Mouse (Mus musculus): ENCODE measurements around the gene Tcam1. TPM values are rescaled to one million over a fixed set of nuclear protein-coding genes. Genes with fewer than 3 reads are reported as not detected.

The Tcam1 gene
- polyA plus RNA-seq, 1 experiment from 2014 or later: not detected

DNA sequence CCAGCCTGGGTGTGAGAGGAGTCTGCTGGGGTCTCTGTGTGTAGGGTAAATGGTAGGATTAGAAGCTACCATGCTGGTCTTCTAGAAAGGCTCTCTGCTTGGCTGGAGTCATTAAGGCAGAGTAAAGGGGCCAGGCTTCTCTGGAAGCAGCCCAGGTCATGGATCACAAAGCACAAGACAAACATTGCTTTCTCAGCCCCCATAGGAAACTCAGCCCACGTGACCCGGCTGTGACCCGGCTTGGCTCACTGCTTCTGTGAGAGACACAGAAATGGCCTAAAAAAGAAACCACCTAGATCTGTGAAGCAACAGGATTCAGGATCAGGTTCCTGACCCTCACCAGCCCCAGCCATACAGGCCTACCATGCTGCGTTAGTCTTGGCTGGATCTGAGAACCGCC, 48.4 kb downstream of the Tcam1 start:
- H3K27me3 ChIP-seq (ENCODE audit: control insufficient read depth, insufficient read depth, low read length): no peaks in the 10 kb centered on the region
- 92% methylated on average over 5 of the region's 5 CpGs for WGBS
- H3K4me1 ChIP-seq (ENCODE audit: control insufficient read depth, insufficient read depth, low read length): no peaks in the 10 kb centered on the region
- H3K4me2 ChIP-seq (ENCODE audit: low read depth, low read length): no peak overlapping the region
- H3K36me3 ChIP-seq (ENCODE audit: control insufficient read depth, insufficient read depth, low read length): no peaks in the 10 kb centered on the region
- no peak overlapping the region for H3K27ac ChIP-seq (ENCODE audit: low read depth, low read length)
- no peak overlapping the region for H3K4me3 ChIP-seq (ENCODE audit: low read depth, low read length)
- no peaks in the 10 kb centered on the region for H3K9me3 ChIP-seq (ENCODE audit: control insufficient read depth, low read length)
- no peak for ATAC-seq (ENCODE audit: low read depth)
- no peak overlapping the region for H3K9ac ChIP-seq (replicated peaks; ENCODE audit: low read depth, low read length)

GRCm38 (mm10) chr11:106325566-106326206, 49.2 kb downstream of the Tcam1 start:
- Histone ChIP-seq H3K4me3 (ENCODE audit: low read depth, low read length) (no peak overlapping the region), H3K9ac (replicated peaks; ENCODE audit: low read depth, low read length) (no peak overlapping the region), H3K9me3 (ENCODE audit: control insufficient read depth, low read length) (no peaks in the 10 kb centered on the region), H3K4me2 (ENCODE audit: low read depth, low read length) (no peak overlapping the region), H3K4me1 (ENCODE audit: control insufficient read depth, insufficient read depth, low read length) (no peaks in the 10 kb centered on the region), H3K27ac (ENCODE audit: low read depth, low read length) (no peak overlapping the region), H3K27me3 (ENCODE audit: control insufficient read depth, insufficient read depth, low read length) (no peaks in the 10 kb centered on the region), H3K36me3 (ENCODE audit: control insufficient read depth, insufficient read depth, low read length) (no peaks in the 10 kb centered on the region)
- 72% methylated on average over 8 of the region's 8 CpGs for WGBS
- no peak for ATAC-seq (ENCODE audit: low read depth)

DNA sequence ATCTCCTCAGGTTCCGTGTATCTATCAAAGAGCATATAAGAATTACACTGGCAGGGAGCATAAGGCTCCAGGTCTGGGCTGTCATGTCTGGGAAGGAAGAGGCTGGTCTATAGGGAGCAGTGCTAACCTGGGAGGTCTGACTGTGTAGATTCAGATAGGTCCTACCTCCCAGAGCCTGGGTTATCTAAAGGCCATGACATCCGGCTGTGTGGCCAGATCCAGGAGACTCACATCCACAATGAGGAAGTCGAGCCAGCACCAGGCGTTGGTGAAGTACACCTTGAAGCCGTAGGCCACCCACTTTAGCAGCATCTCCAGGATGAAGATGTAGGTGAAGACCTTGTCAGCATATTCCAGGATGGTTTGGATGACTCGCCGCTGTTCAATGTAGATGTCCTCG, 50.0 kb downstream of the Tcam1 start:
- no peaks in the 10 kb centered on the region for H3K27me3 ChIP-seq (ENCODE audit: control insufficient read depth, insufficient read depth, low read length)
- H3K27ac ChIP-seq (ENCODE audit: low read depth, low read length): no peak overlapping the region
- H3K4me2 ChIP-seq (ENCODE audit: low read depth, low read length): no peak overlapping the region
- H3K4me1 ChIP-seq (ENCODE audit: control insufficient read depth, insufficient read depth, low read length): no peaks in the 10 kb centered on the region
- no peak for ATAC-seq (ENCODE audit: low read depth)
- WGBS: 89% methylated on average over 8 of the region's 8 CpGs
- H3K9ac ChIP-seq (replicated peaks; ENCODE audit: low read depth, low read length): no peak overlapping the region
- no peaks in the 10 kb centered on the region for H3K9me3 ChIP-seq (ENCODE audit: control insufficient read depth, low read length)
- no peaks in the 10 kb centered on the region for H3K36me3 ChIP-seq (ENCODE audit: control insufficient read depth, insufficient read depth, low read length)
- no peak overlapping the region for H3K4me3 ChIP-seq (ENCODE audit: low read depth, low read length)

- Histone ChIP-seq H3K27ac (ENCODE audit: low read depth, low read length) (no peak overlapping the region), H3K27me3 (ENCODE audit: control insufficient read depth, insufficient read depth, low read length) (no peaks in the 10 kb centered on the region), H3K4me2 (ENCODE audit: low read depth, low read length) (no peak overlapping the region), H3K9ac (replicated peaks; ENCODE audit: low read depth, low read length) (no peak overlapping the region), H3K4me1 (ENCODE audit: control insufficient read depth, insufficient read depth, low read length) (no peaks in the 10 kb centered on the region), H3K36me3 (ENCODE audit: control insufficient read depth, insufficient read depth, low read length) (no peaks in the 10 kb centered on the region), H3K4me3 (ENCODE audit: low read depth, low read length) (no peak overlapping the region), H3K9me3 (ENCODE audit: control insufficient read depth, low read length) (no peaks in the 10 kb centered on the region)
- no peak for ATAC-seq (ENCODE audit: low read depth)
- WGBS: 75% methylated on average over 5 of the region's 5 CpGs
Observed at GRCm38 (mm10) chr11:106328521-106328920, 52.0 kb downstream of the Tcam1 start.

- no peak overlapping the region for H3K4me3 ChIP-seq (ENCODE audit: low read depth, low read length)
- no peaks in the 10 kb centered on the region for H3K27me3 ChIP-seq (ENCODE audit: control insufficient read depth, insufficient read depth, low read length)
- no peaks in the 10 kb centered on the region for H3K9me3 ChIP-seq (ENCODE audit: control insufficient read depth, low read length)
- WGBS: 77% methylated on average over 6 of the region's 6 CpGs
- no peaks in the 10 kb centered on the region for H3K36me3 ChIP-seq (ENCODE audit: control insufficient read depth, insufficient read depth, low read length)
- no peak for ATAC-seq (ENCODE audit: low read depth)
- H3K27ac ChIP-seq (ENCODE audit: low read depth, low read length): no peak overlapping the region
- H3K4me2 ChIP-seq (ENCODE audit: low read depth, low read length): no peak overlapping the region
- no peak overlapping the region for H3K9ac ChIP-seq (replicated peaks; ENCODE audit: low read depth, low read length)
- no peaks in the 10 kb centered on the region for H3K4me1 ChIP-seq (ENCODE audit: control insufficient read depth, insufficient read depth, low read length)
Observed at GRCm38 (mm10) chr11:106329128-106329527, 52.7 kb downstream of the Tcam1 start.

DNA sequence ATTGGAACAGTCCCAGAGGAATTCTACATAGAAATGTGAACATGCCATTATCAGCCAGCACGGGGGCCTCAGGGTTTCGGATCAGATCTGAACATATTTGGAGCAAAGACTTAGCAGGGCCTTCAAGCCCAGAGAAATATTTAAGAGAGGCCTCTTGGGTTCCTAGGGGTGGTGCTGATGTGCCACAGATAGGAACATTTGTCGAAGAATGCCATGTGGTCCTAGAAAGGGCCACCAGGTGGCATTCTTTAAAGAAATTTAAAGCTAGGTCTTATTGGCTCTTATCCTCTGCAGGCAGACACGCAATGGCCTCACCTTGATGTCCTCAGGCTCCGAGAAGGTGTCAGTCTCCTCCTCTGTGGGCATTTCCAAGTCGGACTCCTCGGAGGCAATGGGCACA, 53.2 kb downstream of the Tcam1 start:
- Histone ChIP-seq H3K9ac (replicated peaks; ENCODE audit: low read depth, low read length) (no peak overlapping the region), H3K27me3 (ENCODE audit: control insufficient read depth, insufficient read depth, low read length) (no peaks in the 10 kb centered on the region), H3K4me2 (ENCODE audit: low read depth, low read length) (no peak overlapping the region), H3K27ac (ENCODE audit: low read depth, low read length) (no peak overlapping the region), H3K4me1 (ENCODE audit: control insufficient read depth, insufficient read depth, low read length) (no peaks in the 10 kb centered on the region), H3K4me3 (ENCODE audit: low read depth, low read length) (no peak overlapping the region), H3K36me3 (ENCODE audit: control insufficient read depth, insufficient read depth, low read length) (no peaks in the 10 kb centered on the region), H3K9me3 (ENCODE audit: control insufficient read depth, low read length) (no peaks in the 10 kb centered on the region)
- 73% methylated on average over 7 of the region's 7 CpGs for WGBS
- ATAC-seq (ENCODE audit: low read depth): no peak

GRCm38 (mm10) chr11:106332458-106332857, 56.0 kb downstream of the Tcam1 start:
- no peak overlapping the region for H3K27ac ChIP-seq (ENCODE audit: low read depth, low read length)
- no peaks in the 10 kb centered on the region for H3K9me3 ChIP-seq (ENCODE audit: control insufficient read depth, low read length)
- H3K27me3 ChIP-seq (ENCODE audit: control insufficient read depth, insufficient read depth, low read length): no peaks in the 10 kb centered on the region
- no peak overlapping the region for H3K4me2 ChIP-seq (ENCODE audit: low read depth, low read length)
- ATAC-seq (ENCODE audit: low read depth): no peak
- no peak overlapping the region for H3K9ac ChIP-seq (replicated peaks; ENCODE audit: low read depth, low read length)
- WGBS: 52% methylated on average over 4 of the region's 4 CpGs
- no peaks in the 10 kb centered on the region for H3K36me3 ChIP-seq (ENCODE audit: control insufficient read depth, insufficient read depth, low read length)
- H3K4me3 ChIP-seq (ENCODE audit: low read depth, low read length): no peak overlapping the region
- no peaks in the 10 kb centered on the region for H3K4me1 ChIP-seq (ENCODE audit: control insufficient read depth, insufficient read depth, low read length)

DNA sequence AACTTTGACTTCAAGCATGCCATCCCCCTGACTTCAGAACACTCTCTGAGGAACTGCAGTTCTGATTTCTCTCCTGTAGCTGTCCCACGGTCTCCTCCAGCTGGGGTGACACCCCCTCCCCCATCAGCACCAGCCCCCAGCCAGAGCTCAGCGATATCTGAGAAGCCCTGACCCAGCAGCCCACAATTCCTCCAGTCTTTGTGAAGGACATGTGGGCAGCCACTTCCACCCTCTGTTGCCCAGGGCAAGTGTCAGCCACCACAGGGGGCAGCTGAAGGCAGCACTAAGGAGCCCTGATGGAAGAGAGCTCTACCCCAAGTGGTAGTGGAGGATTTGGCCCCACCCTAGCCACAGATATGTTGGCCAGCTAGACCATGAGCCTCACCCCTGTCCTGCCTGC, 57.6 kb downstream of the Tcam1 start:
- WGBS: 18% methylated on average over 2 of the region's 2 CpGs
- H3K4me1 ChIP-seq (ENCODE audit: control insufficient read depth, insufficient read depth, low read length): no peaks in the 10 kb centered on the region
- no peaks in the 10 kb centered on the region for H3K36me3 ChIP-seq (ENCODE audit: control insufficient read depth, insufficient read depth, low read length)
- no peaks in the 10 kb centered on the region for H3K9me3 ChIP-seq (ENCODE audit: control insufficient read depth, low read length)
- no peak overlapping the region for H3K4me3 ChIP-seq (ENCODE audit: low read depth, low read length)
- H3K4me2 ChIP-seq (ENCODE audit: low read depth, low read length): no peak overlapping the region
- no peak for ATAC-seq (ENCODE audit: low read depth)
- no peak overlapping the region for H3K27ac ChIP-seq (ENCODE audit: low read depth, low read length)
- H3K27me3 ChIP-seq (ENCODE audit: control insufficient read depth, insufficient read depth, low read length): no peaks in the 10 kb centered on the region
- no peak overlapping the region for H3K9ac ChIP-seq (replicated peaks; ENCODE audit: low read depth, low read length)

DNA sequence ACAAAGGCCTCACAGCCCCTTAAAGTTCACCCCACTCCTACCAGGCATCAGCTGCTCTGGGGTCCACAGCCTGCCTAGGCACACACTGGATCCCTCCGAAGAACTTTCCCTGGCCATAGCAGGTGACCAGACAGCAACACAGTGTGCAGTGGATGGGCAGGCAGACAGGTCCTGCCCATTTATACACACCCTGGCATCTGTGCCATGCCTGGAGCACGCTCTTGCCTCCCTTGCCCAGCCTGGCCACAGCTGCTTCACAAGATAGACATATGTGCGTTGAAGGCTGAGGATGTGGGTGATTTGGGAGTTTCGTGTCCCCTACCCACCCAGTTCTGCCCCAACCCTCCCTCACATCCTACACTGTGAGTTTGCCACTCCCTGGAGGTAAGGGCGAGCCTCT, 61.6 kb downstream of the Tcam1 start:
- Histone ChIP-seq H3K4me1 (ENCODE audit: control insufficient read depth, insufficient read depth, low read length) (no peaks in the 10 kb centered on the region), H3K4me2 (ENCODE audit: low read depth, low read length) (no peak overlapping the region), H3K4me3 (ENCODE audit: low read depth, low read length) (no peak overlapping the region), H3K27me3 (ENCODE audit: control insufficient read depth, insufficient read depth, low read length) (no peaks in the 10 kb centered on the region), H3K27ac (ENCODE audit: low read depth, low read length) (no peak overlapping the region), H3K36me3 (ENCODE audit: control insufficient read depth, insufficient read depth, low read length) (no peaks in the 10 kb centered on the region), H3K9ac (replicated peaks; ENCODE audit: low read depth, low read length) (no peak overlapping the region), H3K9me3 (ENCODE audit: control insufficient read depth, low read length) (no peaks in the 10 kb centered on the region)
- ATAC-seq (ENCODE audit: low read depth): no peak
- WGBS: 75% methylated on average over 5 of the region's 5 CpGs

Data from neural tube, embryonic 14.5 days (tissue).